In genomic region chr17:88440285-88441000, GRCm38 (mm10) we compare ENCODE assay signal across 8 mouse cellular contexts. TPM values are rescaled to one million over a fixed set of nuclear protein-coding genes. Genes with fewer than 3 reads are reported as not detected.
DNase-seq lines count a peak whose midpoint lies in the region; ATAC-seq and TF ChIP-seq lines count a peak whose summit lies in the region.

TSS of gene Foxn2 (plus strand) at chr17:88440711.

- H3K4me1 ChIP-seq in bone marrow, adult 2 months (ENCODE audit: control insufficient read depth, insufficient read depth, low read length): no peaks in the 10 kb centered on the region; the same call in 1 of the 2 replicates
- H3K4me1 ChIP-seq in embryonic facial prominence, embryonic 15.5 days: no peaks in the 10 kb centered on the region
- H3K4me1 ChIP-seq in heart, embryonic 10.5 days: peaks cover 26% of the 10 kb centered on the region
- H3K4me1 ChIP-seq in kidney, embryonic 15.5 days: peaks cover 9% of the 10 kb centered on the region

- TF ChIP-seq POLR2A in bone marrow, adult 2 months (IDR thresholded peaks at IDR 0.05; ENCODE audit: borderline replicate concordance, control insufficient read depth, low read depth, low read length): peak; percentile 53; the same call in 1 of the 2 replicates

- under 1% methylated on average over 83 of the region's 93 CpGs for WGBS in bone marrow, adult 2 months
- WGBS in embryonic facial prominence, embryonic 15.5 days: 0% methylated on average over 70 of the region's 93 CpGs
- under 1% methylated on average over 65 of the region's 93 CpGs for WGBS in heart, embryonic 10.5 days
- under 1% methylated on average over 75 of the region's 93 CpGs for WGBS in kidney, embryonic 15.5 days

- no peaks in the 10 kb centered on the region for H3K9me3 ChIP-seq in embryonic facial prominence, embryonic 15.5 days (replicated peaks)
- H3K9me3 ChIP-seq in heart, embryonic 10.5 days: no peaks in the 10 kb centered on the region
- no peaks in the 10 kb centered on the region; the same call in 1 of the 2 replicates for H3K9me3 ChIP-seq in kidney, embryonic 15.5 days (replicated peaks)

- H3K4me2 ChIP-seq in embryonic facial prominence, embryonic 15.5 days (replicated peaks): peak within 1 kb of the TSS; percentile 77
- H3K4me2 ChIP-seq in kidney, embryonic 15.5 days: peak within 1 kb of the TSS; percentile 75

- DNase-seq in 416B (ENCODE audit: low read depth): peak; percentile 91
- peak; percentile 98 for DNase-seq in heart, embryonic 10.5 days (ENCODE audit: low spot score)
- DNase-seq in liver: peak; percentile 99
- peak; percentile 97 to 98 for DNase-seq in spleen, postnatal 4 days (ENCODE audit: low spot score in 2 of 2)

- no peaks in the 10 kb centered on the region for H3K27me3 ChIP-seq in embryonic facial prominence, embryonic 15.5 days
- H3K27me3 ChIP-seq in heart, embryonic 10.5 days (ENCODE audit: insufficient read depth, poor library complexity, severe bottlenecking): no peaks in the 10 kb centered on the region
- no peaks in the 10 kb centered on the region for H3K27me3 ChIP-seq in kidney, embryonic 15.5 days

- TF ChIP-seq CTCF in bone marrow, adult 2 months (IDR thresholded peaks at IDR 0.05; ENCODE audit: control insufficient read depth, insufficient read depth, low read length): no peak

- peak within 1 kb of the TSS; percentile 98 for H3K27ac ChIP-seq in bone marrow, adult 2 months (ENCODE audit: control insufficient read depth, insufficient read depth, low read depth, low read length, poor library complexity)
- H3K27ac ChIP-seq in embryonic facial prominence, embryonic 15.5 days (replicated peaks): peak within 1 kb of the TSS; percentile 92
- peak within 1 kb of the TSS; percentile 96 for H3K27ac ChIP-seq in heart, embryonic 10.5 days
- peak within 1 kb of the TSS; percentile 91 for H3K27ac ChIP-seq in kidney, embryonic 15.5 days

- peak within 1 kb of the TSS; percentile 87 for H3K4me3 ChIP-seq in bone marrow, adult 2 months (replicated peaks; ENCODE audit: control insufficient read depth, low read depth, low read length)
- H3K4me3 ChIP-seq in embryonic facial prominence, embryonic 15.5 days (replicated peaks): peak within 1 kb of the TSS; percentile 83
- peak within 1 kb of the TSS; percentile 93 for H3K4me3 ChIP-seq in heart, embryonic 10.5 days
- peak within 1 kb of the TSS; percentile 97 for H3K4me3 ChIP-seq in kidney, embryonic 15.5 days (replicated peaks)

- peak within 1 kb of the TSS; percentile 79 for H3K9ac ChIP-seq in embryonic facial prominence, embryonic 15.5 days
- H3K9ac ChIP-seq in kidney, embryonic 15.5 days: peak within 1 kb of the TSS; percentile 95

- ATAC-seq in embryonic facial prominence, embryonic 15.5 days (ENCODE audit: insufficient number of reproducible peaks, low FRiP score, low TSS enrichment, low read depth): peak; percentile 94
- ATAC-seq in kidney, embryonic 15.5 days (replicated peaks; ENCODE audit: low FRiP score): peak; percentile 93
- peak; percentile 86 for ATAC-seq in monocyte, adult 5-6 weeks (replicated peaks; ENCODE audit: insufficient number of reproducible peaks, low FRiP score, low TSS enrichment, poor library complexity, severe bottlenecking)

- no peaks in the 10 kb centered on the region for H3K36me3 ChIP-seq in embryonic facial prominence, embryonic 15.5 days
- no peaks in the 10 kb centered on the region for H3K36me3 ChIP-seq in heart, embryonic 10.5 days
- no peaks in the 10 kb centered on the region for H3K36me3 ChIP-seq in kidney, embryonic 15.5 days

RNA-seq across cellular contexts. Expression of gene Foxn2, which starts in this region (rescaled TPM):
- polyA plus RNA-seq in bone marrow, adult 2 months (2011; ENCODE audit: insufficient read depth, insufficient read length, low replicate concordance, missing spikeins): 7.0 and 7.4 TPM in 2 replicates
- polyA plus RNA-seq in embryonic facial prominence, embryonic 15.5 days (2015; fragmentation: Nextera tagmentation; extraction: Ambion mirVana): 14.9 and 15.5 TPM in 2 replicates
- polyA plus RNA-seq in heart, embryonic 10.5 days (2016; fragmentation: Nextera tagmentation; extraction: Ambion mirVana): 12.7 and 13.5 TPM in 2 replicates
- 14.6 and 15.8 TPM in 2 replicates for polyA plus RNA-seq in kidney, embryonic 15.5 days (2015; fragmentation: Nextera tagmentation; extraction: Ambion mirVana)
- 79.1 to 92.7 TPM (median 88.6 TPM) in 3 replicates for total RNA-seq in monocyte, adult 5-6 weeks (2017)

Comparison
In these comparisons a context has a peak if more than half of its experiments do, and no peak if none do; other contexts are left out.
1. Peak in every context shown above with its lines: DNase-seq, ATAC-seq, H3K4me3 ChIP-seq and H3K27ac ChIP-seq.